Mouse (Mus musculus): ENCODE measurements at regions not wholly inside any gene's neighbourhood (a gene's known extent, or its start where the extent isn't known, plus 50 kb on each side); places are given as distances from the start of the nearest gene placed in this dataset.
A peak's percentile ranks its signal among the peaks of the same experiment; 100 is the strongest.

- H3K27ac ChIP-seq (replicated peaks), result peak overlapping the region; percentile 88
- peak overlapping the region; percentile 25; the same call in 1 of the 2 replicates for H3K9ac ChIP-seq (replicated peaks)
- peak overlapping the region; percentile 54 for H3K4me2 ChIP-seq (replicated peaks)
- H3K4me3 ChIP-seq, result no peak overlapping the region
- H3K4me1 ChIP-seq, result peaks cover 70% of the 10 kb centered on the region
- H3K9me3 ChIP-seq, result no peaks in the 10 kb centered on the region
- WGBS, result 12% methylated on average over 5 of the region's 5 CpGs
- H3K27me3 ChIP-seq, result peaks cover 12% of the 10 kb centered on the region; the same call in 1 of the 2 replicates
- H3K36me3 ChIP-seq, result no peaks in the 10 kb centered on the region
- no peak for ATAC-seq (ENCODE audit: low FRiP score, low read depth)
Measured at GRCm38 (mm10) chr13:97436719-97437350, 195.9 kb downstream of the Enc1 start.

- no peaks in the 10 kb centered on the region for H3K9me3 ChIP-seq
- peak; percentile 46 for ATAC-seq (ENCODE audit: low FRiP score, low read depth)
- peak overlapping the region; percentile 31 for H3K4me3 ChIP-seq
- H3K9ac ChIP-seq (replicated peaks), result peak overlapping the region; percentile 25
- peaks cover 11% of the 10 kb centered on the region; the same call in 1 of the 2 replicates for H3K27me3 ChIP-seq
- WGBS, result 2% methylated on average over 24 of the region's 24 CpGs
- H3K4me1 ChIP-seq, result peaks cover 66% of the 10 kb centered on the region
- H3K4me2 ChIP-seq (replicated peaks), result peak overlapping the region; percentile 54
- no peaks in the 10 kb centered on the region for H3K36me3 ChIP-seq
- H3K27ac ChIP-seq (replicated peaks), result peak overlapping the region; percentile 88
Measured at GRCm38 (mm10) chr13:97435865-97436718, 195.2 kb downstream of the Enc1 start.

GRCm38 (mm10) chr13:97434961-97435864 lies 194.3 kb downstream of the Enc1 start:
- Histone ChIP-seq H3K9me3 (no peaks in the 10 kb centered on the region), H3K27ac (replicated peaks) (peak overlapping the region; percentile 88), H3K36me3 (no peaks in the 10 kb centered on the region), H3K4me3 (peak overlapping the region; percentile 31), H3K27me3 (peaks cover 7% of the 10 kb centered on the region; the same call in 1 of the 2 replicates), H3K4me2 (replicated peaks) (peak overlapping the region; percentile 54), H3K9ac (replicated peaks) (0 out of 2 replicates have a peak overlapping the region, but pooled peaks have one; percentile 25), H3K4me1 (peaks cover 65% of the 10 kb centered on the region)
- peak; percentile 55 for ATAC-seq (ENCODE audit: low FRiP score, low read depth)
- WGBS, result 2% methylated on average over 20 of the region's 20 CpGs

DNA sequence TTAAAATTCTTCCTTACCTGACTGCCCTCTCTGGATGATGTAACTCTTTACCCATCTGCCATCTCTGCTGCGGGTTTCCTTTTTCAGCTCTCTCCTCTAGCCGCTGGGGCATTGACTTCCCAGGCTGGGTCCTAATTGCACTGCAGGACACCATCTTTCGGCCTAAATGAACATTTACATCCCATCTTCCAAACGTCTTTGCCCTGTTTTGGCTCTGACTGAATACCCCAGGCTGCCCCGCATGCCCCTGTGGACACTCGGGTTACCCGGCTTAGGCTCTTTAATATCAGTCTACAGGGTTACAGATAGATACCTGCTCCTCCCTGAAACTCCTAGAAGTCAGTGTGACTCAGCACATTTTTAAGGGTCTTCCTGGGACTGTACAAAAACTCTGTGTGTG lies 193.3 kb downstream of the Enc1 start:
- Histone ChIP-seq H3K4me2 (replicated peaks) (no peak overlapping the region), H3K27me3 (peaks cover 7% of the 10 kb centered on the region; the same call in 1 of the 2 replicates), H3K36me3 (no peaks in the 10 kb centered on the region), H3K27ac (replicated peaks) (peak overlapping the region; percentile 88; the same call in 1 of the 2 replicates), H3K9ac (replicated peaks) (no peak overlapping the region), H3K9me3 (no peaks in the 10 kb centered on the region), H3K4me3 (no peak overlapping the region), H3K4me1 (peaks cover 55% of the 10 kb centered on the region)
- WGBS, result 40% methylated on average over 7 of the region's 7 CpGs
- ATAC-seq (ENCODE audit: low FRiP score, low read depth), result no peak

- Histone ChIP-seq H3K4me3 (no peak overlapping the region), H3K4me1 (peaks cover 40% of the 10 kb centered on the region), H3K4me2 (replicated peaks) (no peak overlapping the region), H3K27ac (replicated peaks) (no peak overlapping the region), H3K27me3 (peaks cover 7% of the 10 kb centered on the region; the same call in 1 of the 2 replicates), H3K9me3 (no peaks in the 10 kb centered on the region), H3K9ac (replicated peaks) (no peak overlapping the region), H3K36me3 (no peaks in the 10 kb centered on the region)
- no peak for ATAC-seq (ENCODE audit: low FRiP score, low read depth)
- 30% methylated on average over 4 of the region's 4 CpGs for whole genome bisulfite sequencing
Measured at GRCm38 (mm10) chr13:97432627-97433026, 191.7 kb downstream of the Enc1 start.

DNA sequence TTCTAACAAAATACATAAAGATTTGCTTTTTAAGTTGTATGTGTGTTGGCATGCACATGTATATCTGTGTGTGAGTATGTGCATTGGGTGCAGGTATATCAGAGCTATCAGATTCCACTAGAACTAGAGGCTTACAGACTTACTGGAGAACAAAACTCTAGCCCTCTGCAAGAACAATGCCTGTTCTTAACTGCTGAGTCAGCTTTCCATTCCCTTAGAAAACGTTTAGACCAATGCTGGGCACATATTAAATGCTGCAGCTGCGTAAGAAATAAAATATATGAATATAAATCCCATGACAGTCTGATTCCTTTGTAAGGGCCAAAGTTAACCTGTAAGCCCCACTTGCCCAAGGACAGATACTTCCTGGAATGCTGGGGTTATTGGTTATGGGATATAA lies 190.0 kb downstream of the Enc1 start:
- H3K27me3 ChIP-seq, result peaks cover 7% of the 10 kb centered on the region
- 56% methylated on average over 2 of the region's 2 CpGs for WGBS
- no peak for ATAC-seq (ENCODE audit: low FRiP score, low read depth)
- no peaks in the 10 kb centered on the region for H3K9me3 ChIP-seq
- H3K36me3 ChIP-seq, result no peaks in the 10 kb centered on the region
- H3K4me3 ChIP-seq, result no peak overlapping the region
- no peak overlapping the region for H3K9ac ChIP-seq (replicated peaks)
- no peak overlapping the region for H3K27ac ChIP-seq (replicated peaks)
- peaks cover 23% of the 10 kb centered on the region for H3K4me1 ChIP-seq
- no peak overlapping the region for H3K4me2 ChIP-seq (replicated peaks)

- Histone ChIP-seq H3K36me3 (no peaks in the 10 kb centered on the region), H3K9ac (replicated peaks) (no peak overlapping the region), H3K4me2 (replicated peaks) (no peak overlapping the region), H3K4me3 (no peak overlapping the region), H3K27me3 (peaks cover 4% of the 10 kb centered on the region; the same call in 1 of the 2 replicates), H3K4me1 (peaks cover 7% of the 10 kb centered on the region), H3K27ac (replicated peaks) (no peak overlapping the region), H3K9me3 (no peaks in the 10 kb centered on the region)
- ATAC-seq (ENCODE audit: low FRiP score, low read depth), result no peak
- 57% methylated on average over 6 of the region's 6 CpGs for WGBS
Measured at GRCm38 (mm10) chr13:97428163-97428562, 187.3 kb downstream of the Enc1 start.

GRCm38 (mm10) chr13:97427537-97427936 lies 186.6 kb downstream of the Enc1 start:
- no peak overlapping the region for H3K9ac ChIP-seq (replicated peaks)
- WGBS, result 84% methylated on average over 4 of the region's 4 CpGs
- no peak overlapping the region for H3K27ac ChIP-seq (replicated peaks)
- H3K27me3 ChIP-seq, result peaks cover 4% of the 10 kb centered on the region; the same call in 1 of the 2 replicates
- H3K9me3 ChIP-seq, result no peaks in the 10 kb centered on the region
- no peaks in the 10 kb centered on the region for H3K36me3 ChIP-seq
- no peak for ATAC-seq (ENCODE audit: low FRiP score, low read depth)
- no peak overlapping the region for H3K4me3 ChIP-seq
- H3K4me2 ChIP-seq (replicated peaks), result no peak overlapping the region
- H3K4me1 ChIP-seq, result peaks cover 7% of the 10 kb centered on the region

DNA sequence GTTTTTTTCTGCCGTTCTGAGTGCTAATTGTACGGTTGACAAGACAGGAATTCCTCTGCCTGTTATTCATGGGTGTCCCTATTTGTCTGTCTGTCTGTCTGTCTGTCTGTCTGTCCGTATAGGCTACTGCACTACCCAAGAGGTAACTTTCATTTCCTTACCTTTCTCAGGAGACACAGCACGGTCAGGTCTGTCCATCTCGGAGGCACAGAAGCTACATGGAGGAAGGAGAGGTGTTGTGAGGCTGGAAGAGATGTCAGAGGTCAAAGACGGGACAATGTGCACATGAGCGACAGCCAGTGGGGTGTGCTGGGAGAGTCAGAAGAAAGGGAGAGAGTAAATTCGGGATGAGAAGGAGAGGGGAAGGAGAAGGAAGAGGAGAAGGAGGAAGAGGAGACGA lies 184.8 kb downstream of the Enc1 start:
- no peak overlapping the region for H3K4me3 ChIP-seq
- H3K9me3 ChIP-seq, result no peaks in the 10 kb centered on the region
- H3K27me3 ChIP-seq, result peaks cover 7% of the 10 kb centered on the region
- peaks cover 4% of the 10 kb centered on the region for H3K4me1 ChIP-seq
- no peak overlapping the region for H3K4me2 ChIP-seq (replicated peaks)
- H3K9ac ChIP-seq (replicated peaks), result no peak overlapping the region
- H3K36me3 ChIP-seq, result no peaks in the 10 kb centered on the region
- no peak for ATAC-seq (ENCODE audit: low FRiP score, low read depth)
- no peak overlapping the region for H3K27ac ChIP-seq (replicated peaks)
- 88% methylated on average over 9 of the region's 9 CpGs for WGBS

DNA sequence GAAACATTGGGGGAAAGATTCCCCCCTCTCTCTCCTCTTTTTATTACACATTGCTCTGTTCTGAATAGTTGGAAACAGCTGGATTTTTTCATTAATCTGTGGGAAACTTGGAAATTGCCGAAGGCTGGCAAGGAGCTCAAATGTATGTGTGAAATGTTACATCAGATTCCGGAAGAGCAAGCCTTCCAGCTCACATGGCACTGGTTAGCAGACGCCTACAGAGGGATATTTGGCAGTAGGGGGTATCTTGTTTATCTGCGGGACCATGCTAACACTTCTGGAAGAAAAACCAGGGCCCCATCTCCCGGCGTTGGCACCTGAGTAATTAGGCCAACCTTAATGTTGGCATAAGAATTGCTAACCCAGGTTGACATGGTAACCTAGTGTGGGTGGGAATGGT lies 183.0 kb downstream of the Enc1 start:
- no peak for ATAC-seq (ENCODE audit: low FRiP score, low read depth)
- peaks cover 7% of the 10 kb centered on the region for H3K27me3 ChIP-seq
- 71% methylated on average over 6 of the region's 6 CpGs for WGBS

DNA sequence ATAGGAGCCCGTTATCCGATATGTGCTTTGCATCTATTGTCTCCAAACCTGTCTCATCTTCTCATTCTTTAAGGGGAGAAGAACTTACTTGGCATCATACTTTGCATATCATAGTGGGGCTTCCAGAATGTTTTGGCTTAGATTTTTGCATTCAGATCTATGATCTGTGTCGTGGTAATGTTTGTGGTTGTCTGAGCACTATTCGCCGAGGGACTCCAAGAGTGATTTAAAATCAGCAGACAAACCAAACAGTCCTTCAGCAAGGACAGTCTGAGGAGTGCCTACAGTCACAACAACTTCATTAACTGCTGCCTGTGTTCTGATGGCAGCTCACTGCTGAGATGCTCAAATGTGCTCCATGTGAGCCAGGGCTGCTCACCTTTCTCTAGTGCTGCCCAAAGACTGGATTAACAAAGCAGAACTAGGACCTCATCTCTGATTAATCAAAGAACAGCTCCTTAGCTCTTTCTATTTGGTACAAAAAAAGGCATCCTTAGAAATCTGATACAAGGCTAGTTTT lies 182.5 kb downstream of the Enc1 start:
- peaks cover 4% of the 10 kb centered on the region for H3K4me1 ChIP-seq
- ATAC-seq (ENCODE audit: low FRiP score, low read depth), result no peak

More for the DNA sequence above, 183.0 kb downstream of the Enc1 start:
- Histone ChIP-seq H3K9me3 (no peaks in the 10 kb centered on the region), H3K27ac (replicated peaks) (no peak overlapping the region), H3K9ac (replicated peaks) (no peak overlapping the region), H3K4me3 (no peak overlapping the region), H3K4me2 (replicated peaks) (no peak overlapping the region), H3K4me1 (peaks cover 4% of the 10 kb centered on the region), H3K36me3 (no peaks in the 10 kb centered on the region)

More for the DNA sequence above, 182.5 kb downstream of the Enc1 start:
- Histone ChIP-seq H3K27me3 (peaks cover 7% of the 10 kb centered on the region), H3K9ac (replicated peaks) (no peak overlapping the region), H3K4me2 (replicated peaks) (no peak overlapping the region), H3K27ac (replicated peaks) (no peak overlapping the region), H3K36me3 (no peaks in the 10 kb centered on the region), H3K4me3 (no peak overlapping the region), H3K9me3 (no peaks in the 10 kb centered on the region)
- WGBS, result 78% methylated on average over 5 of the region's 5 CpGs
